Mouse (Mus musculus) heart, embryonic 13.5 days (tissue): ENCODE measurements at regions not wholly inside any gene's neighbourhood (a gene's known extent, or its start where the extent isn't known, plus 50 kb on each side); places are given as distances from the start of the nearest gene placed in this dataset.

Experiments used
- ATAC-seq: fragments of 200-750 bp; cut with Nextera tagmentation; 2 replicates; pipeline ENCODE4 v1.8.0; 2017; ENCODE audit warnings: moderate TSS enrichment; ENCODE audit not compliant: insufficient number of reproducible peaks, low FRiP score, low TSS enrichment; ENCODE audit errors: extremely low read depth
- H3K27ac ChIP-seq: fragments of 300-500 bp; sonication (generic); replicated peaks from 2 replicates; pipeline ENCODE4 v1.5.1; 2015; ENCODE audit warnings: moderate library complexity, mild to moderate bottlenecking, inconsistent platforms
- H3K27me3 ChIP-seq: fragments of 300-500 bp; sonication (generic); replicated peaks from 2 replicates; pipeline ENCODE4 v1.6.1; 2015; ENCODE audit warnings: mild to moderate bottlenecking, inconsistent platforms
- H3K36me3 ChIP-seq: fragments of 300-500 bp; sonication (generic); 2 replicates; pipeline ENCODE4 v1.6.1; 2015; ENCODE audit warnings: mild to moderate bottlenecking, inconsistent platforms
- H3K4me1 ChIP-seq: fragments of 300-500 bp; sonication (generic); 2 replicates; pipeline ENCODE4 v1.6.1; 2015; ENCODE audit warnings: inconsistent platforms
- H3K4me2 ChIP-seq: fragments of 300-500 bp; sonication (generic); 2 replicates; pipeline ENCODE4 v1.6.1; 2015; ENCODE audit warnings: inconsistent platforms, mild to moderate bottlenecking, moderate library complexity
- H3K4me3 ChIP-seq: fragments of 300-500 bp; sonication (generic); 2 replicates; pipeline ENCODE4 v1.5.1; 2015; ENCODE audit warnings: moderate library complexity, mild to moderate bottlenecking, inconsistent platforms
- H3K9ac ChIP-seq: fragments of 300-500 bp; sonication (generic); 2 replicates; pipeline ENCODE4 v1.6.1; 2015; ENCODE audit warnings: inconsistent platforms, mild to moderate bottlenecking, moderate library complexity
- H3K9me3 ChIP-seq: fragments of 300-500 bp; sonication (generic); 2 replicates; pipeline ENCODE4 v1.6.1; 2016; ENCODE audit warnings: inconsistent platforms
- WGBS: fragments of 180-500 bp; shearing (Covaris S2); methylation state at CpG from one replicate; pipeline ENCODE4 v1.1.7; 2015; ENCODE audit warnings: mixed read lengths; 5-methylcytosine and 5-hydroxymethylcytosine counted together

GRCm38 (mm10) chr4:56483708-56484107, 256.2 kb upstream of the Gm26657 start:
- Histone ChIP-seq H3K9me3 (no peaks in the 10 kb centered on the region), H3K27me3 (no peaks in the 10 kb centered on the region), H3K27ac (no peak overlapping the region), H3K36me3 (no peaks in the 10 kb centered on the region), H3K9ac (no peak overlapping the region), H3K4me2 (no peak overlapping the region), H3K4me1 (no peaks in the 10 kb centered on the region), H3K4me3 (no peak overlapping the region)
- WGBS, result 84% methylated on average over 8 of the region's 8 CpGs
- ATAC-seq, result no peak

GRCm38 (mm10) chr4:56456788-56457187, 283.1 kb upstream of the Gm26657 start:
- H3K27me3 ChIP-seq, result no peaks in the 10 kb centered on the region
- no peaks in the 10 kb centered on the region for H3K36me3 ChIP-seq
- no peaks in the 10 kb centered on the region for H3K9me3 ChIP-seq
- no peak overlapping the region for H3K27ac ChIP-seq
- WGBS, result 78% methylated on average over 4 of the region's 4 CpGs
- H3K9ac ChIP-seq, result no peak overlapping the region
- no peak for ATAC-seq
- no peaks in the 10 kb centered on the region for H3K4me1 ChIP-seq
- H3K4me2 ChIP-seq, result no peak overlapping the region
- H3K4me3 ChIP-seq, result no peak overlapping the region

- no peak overlapping the region for H3K4me3 ChIP-seq
- no peaks in the 10 kb centered on the region for H3K27me3 ChIP-seq
- H3K36me3 ChIP-seq, result no peaks in the 10 kb centered on the region
- no peaks in the 10 kb centered on the region for H3K4me1 ChIP-seq
- WGBS, result 72% methylated on average over 8 of the region's 8 CpGs
- H3K4me2 ChIP-seq, result no peak overlapping the region
- no peak overlapping the region for H3K27ac ChIP-seq
- no peaks in the 10 kb centered on the region for H3K9me3 ChIP-seq
- no peak overlapping the region for H3K9ac ChIP-seq
- no peak for ATAC-seq
Measured at GRCm38 (mm10) chr4:56421575-56421974, 318.3 kb upstream of the Gm26657 start.

GRCm38 (mm10) chr4:56419122-56419913, 320.6 kb upstream of the Gm26657 start:
- no peaks in the 10 kb centered on the region for H3K9me3 ChIP-seq
- H3K4me2 ChIP-seq, result no peak overlapping the region
- no peak overlapping the region for H3K27ac ChIP-seq
- H3K4me3 ChIP-seq, result no peak overlapping the region
- no peaks in the 10 kb centered on the region for H3K4me1 ChIP-seq
- WGBS, result 79% methylated on average over 5 of the region's 5 CpGs
- no peak overlapping the region for H3K9ac ChIP-seq
- no peak for ATAC-seq
- H3K27me3 ChIP-seq, result no peaks in the 10 kb centered on the region
- no peaks in the 10 kb centered on the region for H3K36me3 ChIP-seq

GRCm38 (mm10) chr4:56411024-56411636, 328.7 kb upstream of the Gm26657 start:
- no peaks in the 10 kb centered on the region for H3K27me3 ChIP-seq
- no peak overlapping the region for H3K27ac ChIP-seq
- no peak overlapping the region for H3K4me3 ChIP-seq
- H3K36me3 ChIP-seq, result no peaks in the 10 kb centered on the region
- no peak overlapping the region for H3K9ac ChIP-seq
- WGBS, result 28% methylated on average over 1 of the region's 1 CpGs
- no peak for ATAC-seq
- no peaks in the 10 kb centered on the region for H3K4me1 ChIP-seq
- H3K4me2 ChIP-seq, result no peak overlapping the region
- H3K9me3 ChIP-seq, result no peaks in the 10 kb centered on the region

- H3K4me2 ChIP-seq, result no peak overlapping the region
- H3K4me1 ChIP-seq, result no peaks in the 10 kb centered on the region
- H3K27ac ChIP-seq, result no peak overlapping the region
- no peaks in the 10 kb centered on the region for H3K27me3 ChIP-seq
- no peak for ATAC-seq
- no peak overlapping the region for H3K4me3 ChIP-seq
- no peak overlapping the region for H3K9ac ChIP-seq
- no peaks in the 10 kb centered on the region for H3K9me3 ChIP-seq
- H3K36me3 ChIP-seq, result no peaks in the 10 kb centered on the region
Measured at GRCm38 (mm10) chr4:56393793-56394192, 346.1 kb upstream of the Gm26657 start.

GRCm38 (mm10) chr4:56387051-56387450, 352.8 kb upstream of the Gm26657 start:
- no peaks in the 10 kb centered on the region for H3K9me3 ChIP-seq
- H3K27ac ChIP-seq, result no peak overlapping the region
- no peaks in the 10 kb centered on the region for H3K4me1 ChIP-seq
- WGBS, result 56% methylated on average over 3 of the region's 3 CpGs
- H3K27me3 ChIP-seq, result no peaks in the 10 kb centered on the region
- ATAC-seq, result no peak
- H3K4me3 ChIP-seq, result no peak overlapping the region
- no peak overlapping the region for H3K4me2 ChIP-seq
- H3K9ac ChIP-seq, result no peak overlapping the region
- H3K36me3 ChIP-seq, result no peaks in the 10 kb centered on the region

- H3K36me3 ChIP-seq, result no peaks in the 10 kb centered on the region
- 25% methylated on average over 5 of the region's 5 CpGs for WGBS
- H3K4me3 ChIP-seq, result no peak overlapping the region
- 0 out of 2 replicates have a peak overlapping the region, but pooled peaks have one; percentile 33 for H3K27ac ChIP-seq
- no peaks in the 10 kb centered on the region for H3K9me3 ChIP-seq
- peaks cover 7% of the 10 kb centered on the region; the same call in 1 of the 2 replicates for H3K27me3 ChIP-seq
- no peak for ATAC-seq
- H3K9ac ChIP-seq, result no peak overlapping the region
- H3K4me2 ChIP-seq, result peak overlapping the region; percentile 10
- peaks cover 10% of the 10 kb centered on the region for H3K4me1 ChIP-seq
Measured at GRCm38 (mm10) chr4:56375745-56376144, 364.1 kb upstream of the Gm26657 start.

GRCm38 (mm10) chr4:56374466-56374865, 365.4 kb upstream of the Gm26657 start:
- H3K27ac ChIP-seq, result no peak overlapping the region
- H3K4me3 ChIP-seq, result no peak overlapping the region
- H3K9ac ChIP-seq, result no peak overlapping the region
- no peak for ATAC-seq
- peaks cover 7% of the 10 kb centered on the region; the same call in 1 of the 2 replicates for H3K27me3 ChIP-seq
- no peak overlapping the region for H3K4me2 ChIP-seq
- no peaks in the 10 kb centered on the region for H3K36me3 ChIP-seq
- WGBS, result 91% methylated on average over 3 of the region's 3 CpGs
- no peaks in the 10 kb centered on the region for H3K9me3 ChIP-seq
- peaks cover 10% of the 10 kb centered on the region for H3K4me1 ChIP-seq

GRCm38 (mm10) chr4:56373746-56374145, 366.1 kb upstream of the Gm26657 start:
- ATAC-seq, result no peak
- Histone ChIP-seq H3K27ac (no peak overlapping the region), H3K4me3 (no peak overlapping the region), H3K4me2 (no peak overlapping the region), H3K36me3 (no peaks in the 10 kb centered on the region), H3K9me3 (no peaks in the 10 kb centered on the region), H3K27me3 (peaks cover under 1% of the 10 kb centered on the region; the same call in 1 of the 2 replicates), H3K4me1 (peaks cover 10% of the 10 kb centered on the region), H3K9ac (no peak overlapping the region)
- WGBS, result 69% methylated on average over 4 of the region's 4 CpGs

GRCm38 (mm10) chr4:56373167-56373566, 366.7 kb upstream of the Gm26657 start:
- no peak overlapping the region for H3K4me3 ChIP-seq
- H3K27me3 ChIP-seq, result no peaks in the 10 kb centered on the region
- WGBS, result 83% methylated on average over 4 of the region's 4 CpGs
- no peaks in the 10 kb centered on the region for H3K36me3 ChIP-seq
- H3K9me3 ChIP-seq, result no peaks in the 10 kb centered on the region
- no peak overlapping the region for H3K27ac ChIP-seq
- H3K9ac ChIP-seq, result no peak overlapping the region
- H3K4me1 ChIP-seq, result peaks cover 10% of the 10 kb centered on the region
- H3K4me2 ChIP-seq, result no peak overlapping the region
- no peak for ATAC-seq

GRCm38 (mm10) chr4:56372711-56373110, 367.2 kb upstream of the Gm26657 start:
- ATAC-seq, result no peak
- WGBS, result 74% methylated on average over 7 of the region's 7 CpGs
- H3K27me3 ChIP-seq, result no peaks in the 10 kb centered on the region
- peaks cover 10% of the 10 kb centered on the region for H3K4me1 ChIP-seq
- no peak overlapping the region for H3K9ac ChIP-seq
- H3K4me2 ChIP-seq, result no peak overlapping the region
- H3K4me3 ChIP-seq, result no peak overlapping the region
- no peaks in the 10 kb centered on the region for H3K36me3 ChIP-seq
- H3K9me3 ChIP-seq, result no peaks in the 10 kb centered on the region
- no peak overlapping the region for H3K27ac ChIP-seq
